Mouse (Mus musculus) olfactory bulb, adult 2 months (tissue): ENCODE data around the gene Rptn.

ENCODE experiments used
- CTCF ChIP-seq: fragments of 200-500 bp; IDR thresholded peaks from 2 replicates; pipeline ENCODE4 v1.5.1; 2012; ENCODE audit warnings: low read depth, mild to moderate bottlenecking, low read length, moderate library complexity; ENCODE audit not compliant: insufficient read depth
- POLR2A ChIP-seq: fragments of 200-500 bp; IDR thresholded peaks from 2 replicates; pipeline ENCODE4 v1.6.1; 2012; ENCODE audit warnings: mild to moderate bottlenecking, low read depth, low read length, moderate library complexity; ENCODE audit not compliant: insufficient read depth

DNA sequence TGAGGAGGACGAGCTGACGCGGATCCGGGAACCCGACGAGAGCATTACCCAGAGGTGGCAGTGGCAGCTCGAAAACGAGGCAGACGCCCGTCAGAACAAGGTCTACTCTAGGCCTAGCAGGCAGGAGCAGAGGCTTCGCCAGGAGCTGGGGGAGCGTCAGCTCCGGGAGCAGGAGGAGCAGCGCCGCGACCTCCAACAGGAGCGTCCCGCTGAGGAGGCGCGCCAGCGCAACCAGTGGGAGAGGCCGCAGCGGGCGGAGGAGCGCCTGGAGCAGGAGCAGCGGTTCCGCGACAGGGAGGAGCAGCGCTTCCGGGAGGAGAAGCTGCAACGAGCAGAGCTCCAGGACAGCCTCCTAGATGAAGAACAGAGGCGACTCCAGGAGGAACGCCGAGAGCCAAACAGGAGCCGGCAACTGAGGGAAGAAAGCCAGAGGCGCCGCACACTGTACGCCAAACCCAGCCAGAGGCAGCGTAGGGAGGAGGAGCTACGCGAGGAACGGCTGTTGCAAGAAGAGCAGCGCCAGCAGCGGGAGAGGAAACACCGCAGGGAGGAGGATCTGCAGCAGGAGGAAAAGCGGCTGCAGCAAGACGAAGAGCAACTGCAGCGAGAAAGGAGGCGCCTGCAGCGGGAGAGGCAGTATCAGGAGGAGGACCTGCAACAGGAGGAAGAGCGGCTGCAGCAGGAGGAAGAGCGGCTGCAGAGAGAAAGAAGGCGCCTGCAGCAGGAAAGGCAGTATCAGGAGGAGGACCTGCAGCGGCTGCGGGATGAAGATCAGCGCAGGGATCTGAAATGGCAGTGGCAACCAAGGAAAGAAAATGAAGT lies 51.1 kb downstream of the Rptn start:
- TF ChIP-seq POLR2A (peak; percentile 43), CTCF (no peak)
